Mouse (Mus musculus): ENCODE data around the gene Lrfn4.

- TF ChIP-seq POLR2A (IDR thresholded peaks at IDR 0.05; ENCODE audit: low read depth, low read length) (no peak), CTCF (IDR thresholded peaks at IDR 0.05; ENCODE audit: borderline replicate concordance, insufficient read depth, low read length) (peak; percentile 41; the same call in 1 of the 2 replicates)
Measured at GRCm38 (mm10) chr19:4589081-4589480, 26.4 kb downstream of the Lrfn4 start.

Measured in embryonic fibroblast, embryonic 13.5 days (primary cell).